Mouse (Mus musculus) neural tube, embryonic 13.5 days (tissue): ENCODE data around the gene Gabpb2. TPM values are rescaled to one million over a fixed set of nuclear protein-coding genes. Genes with fewer than 3 reads are reported as not detected.

Experiments
- ATAC-seq: fragments of 200-750 bp; cut with Nextera tagmentation; 2 replicates; pipeline ENCODE4 v1.8.0; 2017; ENCODE audit warnings: low read depth, mild to moderate bottlenecking, moderate TSS enrichment, moderate library complexity
- H3K27ac ChIP-seq: fragments of 300-500 bp; sonication (generic); replicated peaks from 2 replicates; pipeline ENCODE4 v1.5.1; 2015; ENCODE audit warnings: moderate library complexity, mild to moderate bottlenecking, inconsistent platforms
- H3K27me3 ChIP-seq: fragments of 300-500 bp; sonication (generic); 2 replicates; pipeline ENCODE4 v1.6.1; 2015; ENCODE audit warnings: mild to moderate bottlenecking, inconsistent platforms
- H3K36me3 ChIP-seq: fragments of 300-500 bp; sonication (generic); 2 replicates; pipeline ENCODE4 v1.6.1; 2015; ENCODE audit warnings: mild to moderate bottlenecking, inconsistent platforms
- H3K4me1 ChIP-seq: fragments of 300-500 bp; sonication (generic); replicated peaks from 2 replicates; pipeline ENCODE4 v1.6.1; 2015; ENCODE audit warnings: inconsistent platforms
- H3K4me2 ChIP-seq: fragments of 300-500 bp; sonication (generic); 2 replicates; pipeline ENCODE4 v1.6.1; 2015; ENCODE audit warnings: inconsistent platforms, mild to moderate bottlenecking, moderate library complexity
- H3K4me3 ChIP-seq: fragments of 300-500 bp; sonication (generic); 2 replicates; pipeline ENCODE4 v1.5.1; 2015; ENCODE audit warnings: mild to moderate bottlenecking, inconsistent platforms
- H3K9ac ChIP-seq: fragments of 300-500 bp; sonication (generic); 2 replicates; pipeline ENCODE4 v1.6.1; 2015; ENCODE audit warnings: moderate library complexity, mild to moderate bottlenecking, inconsistent platforms
- H3K9me3 ChIP-seq: fragments of 300-500 bp; sonication (generic); 2 replicates; pipeline ENCODE4 v1.6.1; 2016; ENCODE audit warnings: inconsistent platforms
- WGBS: fragments of 180-500 bp; shearing (Covaris S2); methylation state at CpG from one replicate; pipeline ENCODE4 v1.1.7; 2015; 5-methylcytosine and 5-hydroxymethylcytosine counted together
- polyA plus RNA-seq: library from polyadenylated mRNA; unstranded; fragments of >200 nt; fragmentation: Nextera tagmentation; extraction: Ambion mirVana; gene quantifications from 2 replicates; pipeline ENCODE4 v1.2.1, GENCODE M21; 2015

Gene Gabpb2
- polyA plus RNA-seq, 1 experiment from 2014 or later: 3.3 TPM

GRCm38 (mm10) chr3:95210585-95210984 is 7.1 kb downstream of the Gabpb2 start:
- no peak for ATAC-seq
- H3K9ac ChIP-seq: no peak overlapping the region
- WGBS: 49% methylated on average over 2 of the region's 2 CpGs
- no peaks in the 10 kb centered on the region for H3K9me3 ChIP-seq
- H3K27me3 ChIP-seq: no peaks in the 10 kb centered on the region
- H3K36me3 ChIP-seq: peaks cover 48% of the 10 kb centered on the region
- H3K4me1 ChIP-seq: no peaks in the 10 kb centered on the region
- no peak overlapping the region for H3K4me3 ChIP-seq
- H3K27ac ChIP-seq: no peak overlapping the region
- H3K4me2 ChIP-seq: no peak overlapping the region

GRCm38 (mm10) chr3:95208286-95208685 is 9.4 kb downstream of the Gabpb2 start:
- H3K4me2 ChIP-seq: no peak overlapping the region
- H3K4me3 ChIP-seq: no peak overlapping the region
- 86% methylated on average over 4 of the region's 4 CpGs for WGBS
- no peaks in the 10 kb centered on the region for H3K9me3 ChIP-seq
- ATAC-seq: no peak
- no peak overlapping the region for H3K9ac ChIP-seq
- no peak overlapping the region for H3K27ac ChIP-seq
- peaks cover 56% of the 10 kb centered on the region for H3K36me3 ChIP-seq
- no peaks in the 10 kb centered on the region for H3K27me3 ChIP-seq
- H3K4me1 ChIP-seq: no peaks in the 10 kb centered on the region

- Histone ChIP-seq H3K27me3 (no peaks in the 10 kb centered on the region), H3K27ac (no peak overlapping the region), H3K9me3 (no peaks in the 10 kb centered on the region), H3K4me1 (no peaks in the 10 kb centered on the region), H3K4me2 (no peak overlapping the region), H3K9ac (no peak overlapping the region), H3K36me3 (peaks cover 85% of the 10 kb centered on the region), H3K4me3 (no peak overlapping the region)
- no peak for ATAC-seq
- 94% methylated on average over 6 of the region's 6 CpGs for WGBS
Measured at GRCm38 (mm10) chr3:95203880-95204279, 13.8 kb downstream of the Gabpb2 start.

GRCm38 (mm10) chr3:95200562-95200961 is 17.2 kb downstream of the Gabpb2 start:
- no peak for ATAC-seq
- 88% methylated on average over 2 of the region's 2 CpGs for WGBS
- no peak overlapping the region for H3K27ac ChIP-seq
- no peak overlapping the region for H3K4me3 ChIP-seq
- no peak overlapping the region for H3K9ac ChIP-seq
- H3K4me1 ChIP-seq: no peaks in the 10 kb centered on the region
- no peaks in the 10 kb centered on the region for H3K27me3 ChIP-seq
- H3K4me2 ChIP-seq: no peak overlapping the region
- H3K36me3 ChIP-seq: peaks cover 85% of the 10 kb centered on the region
- H3K9me3 ChIP-seq: no peaks in the 10 kb centered on the region

- Histone ChIP-seq H3K27me3 (no peaks in the 10 kb centered on the region), H3K4me2 (no peak overlapping the region), H3K9me3 (no peaks in the 10 kb centered on the region), H3K36me3 (peaks cover 85% of the 10 kb centered on the region), H3K4me1 (no peaks in the 10 kb centered on the region), H3K9ac (no peak overlapping the region), H3K4me3 (no peak overlapping the region), H3K27ac (no peak overlapping the region)
- ATAC-seq: no peak
- WGBS: 89% methylated on average over 7 of the region's 7 CpGs
Measured at GRCm38 (mm10) chr3:95200132-95200531, 17.6 kb downstream of the Gabpb2 start.

- no peaks in the 10 kb centered on the region for H3K27me3 ChIP-seq
- H3K4me3 ChIP-seq: no peak overlapping the region
- WGBS: 82% methylated on average over 1 of the region's 1 CpGs
- no peak for ATAC-seq
- H3K4me2 ChIP-seq: no peak overlapping the region
- H3K4me1 ChIP-seq: no peaks in the 10 kb centered on the region
- H3K9me3 ChIP-seq: no peaks in the 10 kb centered on the region
- no peak overlapping the region for H3K9ac ChIP-seq
- peaks cover 85% of the 10 kb centered on the region for H3K36me3 ChIP-seq
- H3K27ac ChIP-seq: no peak overlapping the region
Measured at GRCm38 (mm10) chr3:95199101-95199500, 18.6 kb downstream of the Gabpb2 start.

- no peak for ATAC-seq
- Histone ChIP-seq H3K27ac (no peak overlapping the region), H3K9me3 (no peaks in the 10 kb centered on the region), H3K27me3 (no peaks in the 10 kb centered on the region), H3K9ac (no peak overlapping the region), H3K4me1 (no peaks in the 10 kb centered on the region), H3K4me2 (no peak overlapping the region), H3K4me3 (no peak overlapping the region), H3K36me3 (peaks cover 72% of the 10 kb centered on the region)
- WGBS: 93% methylated on average over 2 of the region's 2 CpGs
Measured at GRCm38 (mm10) chr3:95195772-95196171, 21.9 kb downstream of the Gabpb2 start.

GRCm38 (mm10) chr3:95194721-95195135 is 23.0 kb downstream of the Gabpb2 start:
- no peak for ATAC-seq
- Histone ChIP-seq H3K27ac (no peak overlapping the region), H3K27me3 (no peaks in the 10 kb centered on the region), H3K36me3 (peaks cover 72% of the 10 kb centered on the region), H3K4me3 (no peak overlapping the region), H3K9me3 (no peaks in the 10 kb centered on the region), H3K4me1 (no peaks in the 10 kb centered on the region), H3K4me2 (no peak overlapping the region), H3K9ac (no peak overlapping the region)
- 86% methylated on average over 6 of the region's 6 CpGs for WGBS

GRCm38 (mm10) chr3:95186888-95187287 is 30.8 kb downstream of the Gabpb2 start:
- no peak overlapping the region for H3K9ac ChIP-seq
- 92% methylated on average over 6 of the region's 6 CpGs for WGBS
- H3K27me3 ChIP-seq: no peaks in the 10 kb centered on the region
- H3K27ac ChIP-seq: no peak overlapping the region
- no peak overlapping the region for H3K4me2 ChIP-seq
- no peaks in the 10 kb centered on the region for H3K4me1 ChIP-seq
- no peak overlapping the region for H3K4me3 ChIP-seq
- no peaks in the 10 kb centered on the region for H3K9me3 ChIP-seq
- ATAC-seq: no peak
- peaks cover 71% of the 10 kb centered on the region for H3K36me3 ChIP-seq

GRCm38 (mm10) chr3:95186100-95186499 is 31.6 kb downstream of the Gabpb2 start:
- no peak for ATAC-seq
- peaks cover 69% of the 10 kb centered on the region for H3K36me3 ChIP-seq
- H3K27me3 ChIP-seq: no peaks in the 10 kb centered on the region
- H3K4me3 ChIP-seq: no peak overlapping the region
- no peak overlapping the region for H3K9ac ChIP-seq
- H3K9me3 ChIP-seq: no peaks in the 10 kb centered on the region
- no peaks in the 10 kb centered on the region for H3K4me1 ChIP-seq
- H3K4me2 ChIP-seq: no peak overlapping the region
- no peak overlapping the region for H3K27ac ChIP-seq
- WGBS: 90% methylated on average over 2 of the region's 2 CpGs

GRCm38 (mm10) chr3:95184796-95185577 is 32.7 kb downstream of the Gabpb2 start:
- Histone ChIP-seq H3K4me2 (no peak overlapping the region), H3K27me3 (no peaks in the 10 kb centered on the region), H3K27ac (no peak overlapping the region), H3K36me3 (peaks cover 64% of the 10 kb centered on the region), H3K9ac (no peak overlapping the region), H3K4me3 (no peak overlapping the region), H3K4me1 (no peaks in the 10 kb centered on the region), H3K9me3 (no peaks in the 10 kb centered on the region)
- 94% methylated on average over 9 of the region's 9 CpGs for WGBS
- no peak for ATAC-seq

GRCm38 (mm10) chr3:95181841-95182240 is 35.9 kb downstream of the Gabpb2 start:
- H3K9ac ChIP-seq: no peak overlapping the region
- H3K27me3 ChIP-seq: no peaks in the 10 kb centered on the region
- H3K4me2 ChIP-seq: no peak overlapping the region
- peaks cover 32% of the 10 kb centered on the region for H3K36me3 ChIP-seq
- no peak overlapping the region for H3K4me3 ChIP-seq
- 64% methylated on average over 1 of the region's 1 CpGs for WGBS
- no peaks in the 10 kb centered on the region for H3K9me3 ChIP-seq
- no peak for ATAC-seq
- no peaks in the 10 kb centered on the region for H3K4me1 ChIP-seq
- no peak overlapping the region for H3K27ac ChIP-seq

- 83% methylated on average over 3 of the region's 3 CpGs for WGBS
- Histone ChIP-seq H3K27ac (no peak overlapping the region), H3K36me3 (peaks cover 16% of the 10 kb centered on the region), H3K4me3 (no peak overlapping the region), H3K27me3 (no peaks in the 10 kb centered on the region), H3K9me3 (no peaks in the 10 kb centered on the region), H3K4me1 (no peaks in the 10 kb centered on the region), H3K4me2 (no peak overlapping the region), H3K9ac (no peak overlapping the region)
- no peak for ATAC-seq
Measured at GRCm38 (mm10) chr3:95179890-95180289, 37.8 kb downstream of the Gabpb2 start.
